Mouse (Mus musculus) brain, embryonic 14.5 days (tissue): ENCODE results near the gene Spem2.

Experiments used
- CTCF ChIP-seq: fragments of 200-500 bp; IDR thresholded peaks from 2 replicates; pipeline ENCODE4 v1.5.1; 2012; ENCODE audit warnings: inconsistent platforms, mild to moderate bottlenecking, moderate library complexity, borderline replicate concordance; ENCODE audit not compliant: insufficient read depth, insufficient read length; ENCODE audit errors: extremely low read depth
- POLR2A ChIP-seq: fragments of 200-500 bp; IDR thresholded peaks from 2 replicates; pipeline ENCODE4 v1.6.1; 2012; ENCODE audit warnings: mild to moderate bottlenecking, inconsistent platforms, borderline replicate concordance; ENCODE audit not compliant: poor library complexity, insufficient read depth, insufficient read length, severe bottlenecking; ENCODE audit errors: extremely low read depth

- TF ChIP-seq POLR2A (no peak), CTCF (no peak)
These were observed 41.8 kb downstream of the Spem2 start for GRCm38 (mm10) chr11:69776488-69776887.
